Mouse (Mus musculus): ENCODE measurements around the gene Pou3f1.

Pou3f1 gene

DNA sequence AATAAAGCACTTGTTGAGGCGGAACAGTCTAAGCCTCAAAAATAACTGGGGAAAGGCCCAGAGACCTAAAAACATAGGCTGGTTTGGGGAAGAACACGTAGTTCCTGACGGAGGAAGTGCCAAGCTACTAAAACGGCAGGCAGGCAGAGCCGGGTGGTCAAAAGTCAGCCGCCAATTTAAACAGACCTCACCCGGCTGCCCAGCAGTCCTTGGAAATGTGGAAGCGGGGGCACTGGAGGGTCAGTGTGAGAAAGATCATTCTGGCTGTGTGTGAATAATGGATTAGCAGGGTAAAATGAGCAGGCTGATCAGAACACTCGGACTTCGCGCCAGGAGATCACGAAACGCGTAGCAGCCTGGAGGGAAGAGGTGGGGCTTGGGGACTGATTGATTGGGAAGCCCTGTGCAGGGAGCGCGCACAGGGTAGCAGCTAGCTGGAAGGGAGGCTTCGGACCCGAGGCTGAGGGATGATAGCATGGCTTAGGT lies 53.4 kb downstream of the Pou3f1 start:
- no peak for DNase-seq (ENCODE audit: low read depth, low spot score)

Measured in WW6 (cell line).